Mouse (Mus musculus) lung, postnatal 0 days (tissue): ENCODE measurements around the gene Clca1. TPM values are rescaled to one million over a fixed set of nuclear protein-coding genes. Genes with fewer than 3 reads are reported as not detected.

Experiments used
- ATAC-seq: fragments of 200-750 bp; cut with Nextera tagmentation; 2 replicates; pipeline ENCODE4 v1.8.0; 2017; ENCODE audit warnings: moderate library complexity
- DNase-seq: peaks from one replicate; pipeline ENCODE4 v3.0.0-alpha.2; 2016; ENCODE audit warnings: low spot score
- H3K27ac ChIP-seq: fragments of 300-500 bp; sonication (generic); 2 replicates; pipeline ENCODE4 v1.5.1; 2014; ENCODE audit warnings: antibody characterized with exemption, mild to moderate bottlenecking, low read length, mixed read lengths
- H3K27me3 ChIP-seq: fragments of 300-500 bp; sonication (generic); replicated peaks from 2 replicates; pipeline ENCODE4 v1.6.1; 2014; ENCODE audit warnings: low read length, mixed read lengths; ENCODE audit not compliant: insufficient read depth
- H3K36me3 ChIP-seq: fragments of 300-500 bp; sonication (generic); 2 replicates; pipeline ENCODE4 v1.6.1; 2014; ENCODE audit warnings: low read length, mixed read lengths; ENCODE audit not compliant: insufficient read depth
- H3K4me1 ChIP-seq: fragments of 300-500 bp; sonication (generic); 2 replicates; pipeline ENCODE4 v1.6.1; 2014; ENCODE audit warnings: antibody characterized with exemption, low read depth, low read length, mixed read lengths; ENCODE audit not compliant: insufficient read depth
- H3K4me2 ChIP-seq: fragments of 300-500 bp; sonication (generic); replicated peaks from 2 replicates; pipeline ENCODE4 v1.6.1; 2014; ENCODE audit warnings: low read depth, mild to moderate bottlenecking, low read length, moderate library complexity, mixed read lengths
- H3K4me3 ChIP-seq: fragments of 300-500 bp; sonication (generic); 2 replicates; pipeline ENCODE4 v1.5.1; 2014; ENCODE audit warnings: low read depth, low read length
- H3K9ac ChIP-seq: fragments of 300-500 bp; sonication (generic); replicated peaks from 2 replicates; pipeline ENCODE4 v1.6.1; 2014; ENCODE audit warnings: low read depth, mild to moderate bottlenecking
- H3K9me3 ChIP-seq: fragments of 300-500 bp; sonication (generic); 2 replicates; pipeline ENCODE4 v1.6.1; 2016; ENCODE audit warnings: low read length, mixed read lengths
- CTCF ChIP-seq: IDR thresholded peaks from 2 replicates; pipeline ENCODE4 v1.5.1; 2016; ENCODE audit warnings: antibody characterized with exemption, mild to moderate bottlenecking
- EP300 ChIP-seq: IDR thresholded peaks from 2 replicates; pipeline ENCODE4 v1.6.1; 2016; ENCODE audit warnings: antibody characterized with exemption, mild to moderate bottlenecking, control low read depth
- WGBS: fragments of 180-500 bp; shearing (Covaris S2); extraction: QIAGEN DNeasy Blood & Tissue Kit; methylation state at CpG from one replicate; pipeline ENCODE4 v1.1.7; 2014; 5-methylcytosine and 5-hydroxymethylcytosine counted together
- polyA plus RNA-seq: library from polyadenylated mRNA; unstranded; fragments of >200 nt; fragmentation: Nextera tagmentation; extraction: Ambion mirVana; gene quantifications from 2 replicates; pipeline ENCODE4 v1.2.1, GENCODE M21; 2015

The Clca1 gene
- polyA plus RNA-seq, 1 experiment from 2014 or later = not detected

DNA sequence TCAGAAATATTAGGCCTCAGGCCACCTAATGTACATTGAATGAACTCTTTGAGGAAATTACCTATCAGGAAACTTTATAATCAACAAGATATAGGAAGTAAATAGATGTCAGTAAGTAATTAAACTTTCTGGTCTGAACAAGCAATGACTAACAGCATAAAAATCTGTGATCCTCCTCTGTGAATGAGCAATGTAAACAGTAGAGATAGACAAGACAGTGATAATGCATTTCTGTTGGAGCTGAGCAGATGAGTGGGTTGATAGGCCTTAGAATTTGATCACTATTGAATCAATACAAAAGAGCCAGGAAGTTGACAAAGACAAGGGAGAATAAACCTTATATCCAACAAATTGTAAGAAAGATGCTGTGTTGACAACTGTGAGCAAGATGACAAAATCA, 40.0 kb downstream of the Clca1 start:
- ATAC-seq (no peak), DNase-seq (no peak)
- Histone ChIP-seq H3K4me3 (no peak overlapping the region), H3K9me3 (no peaks in the 10 kb centered on the region), H3K4me2 (no peak overlapping the region), H3K4me1 (no peaks in the 10 kb centered on the region), H3K36me3 (no peaks in the 10 kb centered on the region), H3K27me3 (no peaks in the 10 kb centered on the region), H3K27ac (no peak overlapping the region), H3K9ac (no peak overlapping the region)
- TF ChIP-seq EP300 = no peak
- TF ChIP-seq CTCF = no peak

DNA sequence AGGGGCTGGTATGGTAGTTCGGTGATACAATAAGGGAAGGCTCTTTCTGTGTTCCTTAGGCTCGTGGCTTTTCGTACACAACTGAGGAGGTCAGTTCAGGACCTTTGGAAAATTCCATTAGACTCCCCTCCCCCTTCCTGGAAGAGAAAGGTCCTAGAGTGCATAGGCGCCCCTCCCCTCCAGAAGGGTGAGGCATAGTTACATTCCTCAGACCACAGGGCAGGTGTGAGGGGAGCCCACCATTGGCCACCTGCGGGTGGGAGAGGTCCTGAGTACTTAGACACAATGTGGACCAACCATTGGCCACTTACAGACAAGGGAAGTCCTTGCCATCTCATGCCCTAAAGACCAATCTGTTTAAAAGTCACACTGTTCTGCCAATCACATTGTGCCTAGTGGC, 46.7 kb downstream of the Clca1 start:
- Histone ChIP-seq H3K27me3 (no peaks in the 10 kb centered on the region), H3K36me3 (no peaks in the 10 kb centered on the region), H3K4me2 (no peak overlapping the region), H3K27ac (no peak overlapping the region), H3K4me3 (no peak overlapping the region), H3K4me1 (no peaks in the 10 kb centered on the region), H3K9me3 (no peaks in the 10 kb centered on the region), H3K9ac (no peak overlapping the region)
- WGBS = 57% methylated on average over 5 of the region's 5 CpGs
- ATAC-seq (no peak), DNase-seq (no peak)
- TF ChIP-seq EP300 (no peak), CTCF (no peak)

DNA sequence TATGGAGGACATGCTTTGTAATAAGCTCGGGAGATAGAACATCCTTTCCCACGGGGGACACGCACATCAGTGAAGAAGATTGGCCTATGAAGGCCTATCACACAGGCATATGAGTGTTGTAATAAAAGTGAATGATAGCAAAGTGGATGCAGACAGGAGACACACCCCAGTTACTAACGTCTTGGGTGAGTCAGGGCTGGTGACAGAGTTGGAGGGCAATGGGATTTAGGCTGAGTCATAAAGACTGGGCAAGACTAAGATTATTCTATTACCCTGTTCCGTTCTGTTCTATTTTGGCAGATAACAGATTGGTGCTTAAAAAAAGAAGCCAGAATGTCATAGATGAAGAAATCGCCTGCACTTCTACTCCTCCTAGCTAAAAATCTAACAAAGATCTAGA, 52.0 kb downstream of the Clca1 start:
- Histone ChIP-seq H3K4me2 (no peak overlapping the region), H3K27ac (no peak overlapping the region), H3K9me3 (no peaks in the 10 kb centered on the region), H3K27me3 (no peaks in the 10 kb centered on the region), H3K4me3 (no peak overlapping the region), H3K9ac (no peak overlapping the region), H3K36me3 (no peaks in the 10 kb centered on the region), H3K4me1 (no peaks in the 10 kb centered on the region)
- WGBS = 82% methylated on average over 6 of the region's 6 CpGs
- TF ChIP-seq CTCF (no peak), EP300 (no peak)
- DNase-seq (no peak), ATAC-seq (no peak)

DNA sequence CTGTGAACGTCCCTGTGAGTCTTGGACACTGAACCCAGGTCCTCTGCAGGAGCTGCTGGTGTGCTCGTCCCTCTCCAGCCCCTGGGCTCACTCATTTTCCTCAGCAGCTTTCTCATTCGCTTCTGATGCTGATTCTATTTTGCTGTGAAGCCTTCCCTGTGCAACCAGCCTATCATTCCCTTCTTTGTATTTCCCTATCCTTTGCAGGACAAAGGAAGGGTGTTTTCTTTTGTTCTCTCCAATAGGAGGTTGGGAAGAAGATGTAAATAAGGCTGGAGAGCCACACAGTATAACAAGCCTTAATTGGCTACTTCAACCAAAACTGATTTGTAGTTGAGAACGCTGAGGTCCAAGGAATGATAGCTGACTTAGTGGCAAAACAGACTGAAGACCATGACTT, 54.9 kb downstream of the Clca1 start:
- 37% methylated on average over 4 of the region's 4 CpGs for WGBS

DNA sequence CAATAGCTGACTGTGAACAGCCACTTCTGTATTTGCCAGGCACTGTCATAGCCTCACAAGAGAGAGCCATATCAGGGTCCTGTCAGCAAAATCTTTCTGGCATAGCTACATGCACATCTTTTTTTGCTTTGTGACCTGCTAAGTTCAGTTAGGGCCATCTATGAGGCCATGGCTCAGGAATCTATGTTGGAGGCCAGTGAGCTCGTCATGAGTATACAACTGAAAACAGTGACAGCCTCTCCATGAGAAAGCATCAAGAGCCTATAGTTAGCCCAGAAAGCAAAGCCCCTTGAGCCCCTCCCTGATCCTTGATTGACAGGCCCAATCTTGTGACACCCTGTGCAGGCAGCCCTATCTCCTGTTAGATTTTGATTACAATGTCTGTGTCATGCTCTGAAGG, 56.5 kb downstream of the Clca1 start:
- no peak overlapping the region for H3K4me2 ChIP-seq
- H3K9me3 ChIP-seq = no peaks in the 10 kb centered on the region

More for the DNA sequence above, 54.9 kb downstream of the Clca1 start:
- Histone ChIP-seq H3K4me2 (no peak overlapping the region), H3K27ac (no peak overlapping the region), H3K36me3 (no peaks in the 10 kb centered on the region), H3K27me3 (no peaks in the 10 kb centered on the region), H3K4me3 (no peak overlapping the region), H3K4me1 (no peaks in the 10 kb centered on the region), H3K9me3 (no peaks in the 10 kb centered on the region), H3K9ac (no peak overlapping the region)
- no peak for DNase-seq
- no peak for ATAC-seq
- no peak for TF ChIP-seq CTCF

DNA sequence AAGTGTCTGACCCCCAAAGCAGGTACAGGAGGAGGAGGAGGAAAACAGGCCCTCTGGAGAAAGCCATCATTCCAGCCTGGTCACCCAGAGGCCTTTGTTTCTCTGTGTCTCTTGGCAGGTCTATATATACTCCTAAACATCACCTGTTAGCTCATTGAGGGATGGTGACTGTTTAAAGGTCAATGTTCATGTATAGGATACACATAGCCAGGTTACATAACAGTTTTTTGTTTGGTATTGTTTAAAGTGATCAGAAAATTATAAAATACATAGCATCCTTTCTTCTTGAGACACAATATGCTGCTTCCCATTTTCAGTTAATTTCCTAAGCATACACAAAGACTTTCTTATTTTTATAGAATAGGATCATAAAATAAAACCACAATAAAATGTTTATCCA, 57.6 kb downstream of the Clca1 start, which contains the start of gene Clca4a:
Clca4a (minus strand) TSS at position 101 of the 400 bp plus-strand sequence.
- Histone ChIP-seq H3K4me1 (no peaks in the 10 kb centered on the region), H3K27me3 (no peaks in the 10 kb centered on the region), H3K4me3 (no peak within 1 kb of the TSS), H3K4me2 (no peak within 1 kb of the TSS), H3K36me3 (no peaks in the 10 kb centered on the region), H3K9me3 (no peaks in the 10 kb centered on the region), H3K9ac (no peak within 1 kb of the TSS), H3K27ac (no peak within 1 kb of the TSS)
- ATAC-seq (no peak), DNase-seq (no peak)
- TF ChIP-seq EP300 = no peak
- no peak for TF ChIP-seq CTCF

More for the DNA sequence above, 56.5 kb downstream of the Clca1 start:
- H3K36me3 ChIP-seq = no peaks in the 10 kb centered on the region
- TF ChIP-seq EP300 (no peak), CTCF (no peak)
- ATAC-seq (no peak), DNase-seq (no peak)
- H3K27me3 ChIP-seq = no peaks in the 10 kb centered on the region
- H3K9ac ChIP-seq = no peak overlapping the region
- H3K4me3 ChIP-seq = no peak overlapping the region
- H3K27ac ChIP-seq = no peak overlapping the region
- WGBS = 59% methylated on average over 1 of the region's 1 CpGs
- no peaks in the 10 kb centered on the region for H3K4me1 ChIP-seq

DNA sequence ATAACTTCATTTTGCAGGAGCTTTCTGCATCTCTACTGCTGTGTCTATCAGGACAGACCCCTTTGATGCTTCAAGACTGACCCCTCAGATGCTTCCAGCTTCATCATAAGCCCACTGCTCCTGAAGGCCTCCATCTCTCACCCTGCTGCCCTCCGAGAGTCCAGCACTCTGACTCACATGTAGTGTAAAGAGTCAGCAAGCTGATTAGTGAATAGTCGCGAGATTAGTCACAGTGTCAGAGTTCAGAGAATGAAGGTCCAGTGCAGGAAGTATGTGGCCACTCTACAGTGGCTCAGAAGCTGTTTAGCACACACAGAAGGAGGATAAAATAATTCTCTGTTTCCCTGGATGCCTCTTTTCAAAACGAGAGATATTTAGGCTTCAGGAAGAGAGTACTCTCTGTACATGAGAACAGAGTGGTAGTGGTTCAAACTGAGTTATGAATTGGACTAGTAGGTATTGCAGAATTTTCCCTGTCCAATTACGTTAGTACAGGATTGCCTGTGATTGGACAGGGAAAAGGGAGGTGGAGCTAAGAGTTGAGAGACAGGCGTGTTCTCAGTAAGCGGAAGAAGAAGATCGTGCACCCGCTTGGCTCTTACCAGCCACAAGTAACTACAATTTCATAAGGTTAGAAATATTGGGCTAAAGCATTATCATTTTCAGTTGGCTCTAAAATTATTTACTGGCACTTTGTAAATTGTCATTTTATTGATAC, 60.9 kb downstream of the Clca1 start:
- Histone ChIP-seq H3K4me2 (no peak overlapping the region), H3K4me1 (no peaks in the 10 kb centered on the region), H3K27ac (no peak overlapping the region), H3K9ac (no peak overlapping the region), H3K9me3 (no peaks in the 10 kb centered on the region), H3K36me3 (no peaks in the 10 kb centered on the region), H3K4me3 (no peak overlapping the region), H3K27me3 (no peaks in the 10 kb centered on the region)
- 75% methylated on average over 9 of the region's 9 CpGs for WGBS
- TF ChIP-seq CTCF (no peak), EP300 (no peak)
- DNase-seq (no peak), ATAC-seq (no peak)
